Mouse (Mus musculus): ENCODE results near the gene Erc2.

GRCm38 (mm10) chr14:28506376-28506831 is 884.2 kb downstream of the Erc2 start:
- no peak for TF ChIP-seq CTCF (conservative IDR thresholded peaks at IDR 0.05; ENCODE audit: low read length)
- no peak for TF ChIP-seq NANOG (IDR thresholded peaks at IDR 0.05; ENCODE audit: borderline replicate concordance, low read length)
- TF ChIP-seq POU5F1 (IDR thresholded peaks at IDR 0.05; ENCODE audit: borderline replicate concordance, low read length): no peak

All from E14TG2a.4 (cell line).